Mouse (Mus musculus) lung, adult 2 months (tissue): ENCODE data around the gene Stt3b.

Experiments used
- CTCF ChIP-seq: fragments of 200-500 bp; IDR thresholded peaks from 2 replicates; pipeline ENCODE4 v1.5.1; 2011; ENCODE audit warnings: mild to moderate bottlenecking, low read length, control low read depth; ENCODE audit not compliant: insufficient read depth
- POLR2A ChIP-seq: fragments of 200-500 bp; IDR thresholded peaks from 2 replicates; pipeline ENCODE4 v1.6.1; 2011; ENCODE audit warnings: low read depth, mild to moderate bottlenecking, control low read depth, low read length, borderline replicate concordance; ENCODE audit errors: extremely low read depth

GRCm38 (mm10) chr9:115306202-115306601 lies 4.0 kb downstream of the Stt3b start:
- TF ChIP-seq CTCF (no peak), POLR2A (no peak)
